Mouse (Mus musculus) stomach, postnatal 0 days (tissue): ENCODE measurements at regions not wholly inside any gene's neighbourhood (a gene's known extent, or its start where the extent isn't known, plus 50 kb on each side); places are given as distances from the start of the nearest gene placed in this dataset.

Source experiments
- CTCF ChIP-seq: IDR thresholded peaks from 2 replicates; pipeline ENCODE4 v1.5.1; 2016; ENCODE audit warnings: antibody characterized with exemption, low read depth, mild to moderate bottlenecking, moderate library complexity
- EP300 ChIP-seq: optimal IDR thresholded peaks from 2 replicates; pipeline ENCODE3; 2016; ENCODE audit warnings: antibody characterized with exemption

- TF ChIP-seq CTCF, result no peak
- no peak for TF ChIP-seq EP300
Measured at GRCm38 (mm10) chr1:73507071-73507754, 491.5 kb upstream of the Tnp1 start.
